Mouse (Mus musculus): ENCODE results near the gene Evi2a.

The Evi2a gene

DNA sequence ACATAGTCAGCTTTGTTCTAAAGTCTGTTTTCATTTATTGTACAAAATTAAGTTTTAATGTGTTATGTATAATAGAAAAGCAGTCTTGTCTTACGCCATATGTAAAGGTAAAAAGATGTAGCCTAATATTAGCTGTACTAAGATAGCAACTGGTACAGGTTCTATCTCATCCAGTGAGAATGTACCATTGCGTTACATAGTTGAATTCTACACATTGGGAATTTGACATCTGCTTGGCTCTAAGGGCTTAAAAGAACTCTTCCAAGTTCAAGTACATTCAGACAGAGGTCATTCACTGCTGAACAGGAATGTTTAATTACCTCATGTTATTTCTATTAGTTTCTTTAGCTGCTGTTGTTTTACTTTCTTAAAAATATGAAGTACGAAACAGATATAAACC lies 3.9 kb downstream of the Evi2a start:
- in situ Hi-C loops (cut with MseI, MboI): no loop called here

DNA sequence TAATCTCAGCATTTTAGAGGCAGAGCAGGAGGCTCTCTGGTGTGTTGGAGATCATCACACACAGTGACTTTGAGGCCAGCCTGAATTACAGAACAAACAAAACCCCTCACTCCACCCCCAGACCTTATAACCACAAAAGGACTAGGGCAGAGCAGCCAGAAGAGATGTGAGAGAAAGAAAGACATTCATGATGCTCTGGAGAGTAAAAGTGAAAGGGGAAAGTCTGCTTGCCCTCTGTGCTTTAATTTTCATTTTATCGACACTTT lies 6.2 kb downstream of the Evi2a start:
- in situ Hi-C loops (cut with MseI, MboI): no loop called here

DNA sequence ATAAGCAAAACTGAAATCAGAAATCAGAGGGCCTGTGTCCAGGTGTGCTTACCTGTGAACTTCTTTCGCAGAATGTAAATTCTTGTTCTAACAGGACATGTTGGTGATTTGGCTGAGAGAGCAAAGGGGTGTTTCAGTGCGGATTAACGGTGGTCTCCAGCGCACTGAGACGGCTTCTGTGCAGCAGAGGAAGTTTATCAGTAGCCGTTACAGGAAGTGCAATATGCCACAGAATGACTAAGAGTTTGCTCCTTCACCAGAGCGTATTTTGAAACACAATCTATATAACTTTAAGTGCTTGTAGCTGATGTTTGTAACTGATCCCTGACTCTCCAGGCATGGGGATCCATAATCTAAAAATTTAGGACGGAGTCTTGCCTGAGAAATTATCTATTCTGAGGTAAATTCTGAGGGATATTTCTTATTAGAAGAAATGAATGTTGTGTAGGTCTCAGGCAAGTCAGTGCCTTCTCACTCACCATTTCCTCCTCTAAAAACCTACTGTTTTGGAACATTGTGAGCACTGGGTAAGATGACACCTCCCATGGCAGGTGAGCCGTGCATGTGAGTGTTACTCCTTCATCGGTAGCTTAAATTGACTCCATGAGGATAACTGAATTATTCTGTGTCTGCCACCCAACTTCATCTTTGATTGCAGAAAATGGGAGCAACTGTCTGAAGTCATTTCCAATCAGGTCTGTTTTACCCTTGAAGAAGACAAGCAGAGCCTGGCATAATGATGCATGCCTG lies 6.7 kb downstream of the Evi2a start, which contains the start of gene Evi2b:
Gene Evi2b (minus strand): TSS at position 203 of the 750 bp plus-strand sequence.
- in situ Hi-C loops (cut with MseI, MboI): no loop called here

DNA sequence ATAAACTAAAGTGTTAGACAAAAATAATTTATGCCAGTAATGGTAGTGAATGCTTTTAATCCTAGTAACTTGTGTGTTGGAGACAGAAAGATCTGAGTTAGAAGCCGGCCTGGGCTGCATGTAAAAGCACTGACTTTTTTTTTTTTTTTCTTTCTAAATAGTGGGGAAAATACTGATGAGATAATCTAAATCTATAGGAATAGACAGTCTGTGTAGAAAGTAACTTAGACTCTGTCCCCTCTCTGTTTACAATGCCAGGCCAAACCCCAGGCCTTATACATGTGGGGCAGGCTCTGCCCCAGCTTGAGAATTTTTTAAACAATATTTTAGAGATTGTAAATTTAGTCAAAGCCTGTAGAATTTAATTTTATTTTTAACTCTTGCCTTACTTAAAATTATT lies 7.5 kb downstream of the Evi2a start:
- in situ Hi-C loops (cut with MseI, MboI): no loop called here

DNA sequence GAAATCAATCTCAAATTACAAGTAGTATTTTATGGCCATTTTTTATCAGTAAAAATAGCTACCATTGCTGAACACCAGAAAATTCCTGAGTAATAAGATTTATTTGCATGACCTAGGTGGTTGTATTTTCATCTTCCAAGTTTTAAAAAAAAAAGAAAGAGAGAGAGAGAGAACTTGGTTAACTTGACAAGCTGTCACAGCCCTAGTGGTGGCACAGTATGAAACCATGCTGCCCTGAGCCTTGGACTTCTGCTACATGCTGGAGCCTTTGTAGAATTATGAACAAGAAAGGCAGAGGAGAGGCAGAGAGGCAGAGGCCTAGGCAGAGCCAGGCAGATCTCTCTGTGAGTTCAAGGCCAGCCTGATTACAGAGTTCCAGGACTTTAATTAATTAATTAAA lies 8.5 kb downstream of the Evi2a start:
- in situ Hi-C loops (cut with MseI, MboI): no loop called here

DNA sequence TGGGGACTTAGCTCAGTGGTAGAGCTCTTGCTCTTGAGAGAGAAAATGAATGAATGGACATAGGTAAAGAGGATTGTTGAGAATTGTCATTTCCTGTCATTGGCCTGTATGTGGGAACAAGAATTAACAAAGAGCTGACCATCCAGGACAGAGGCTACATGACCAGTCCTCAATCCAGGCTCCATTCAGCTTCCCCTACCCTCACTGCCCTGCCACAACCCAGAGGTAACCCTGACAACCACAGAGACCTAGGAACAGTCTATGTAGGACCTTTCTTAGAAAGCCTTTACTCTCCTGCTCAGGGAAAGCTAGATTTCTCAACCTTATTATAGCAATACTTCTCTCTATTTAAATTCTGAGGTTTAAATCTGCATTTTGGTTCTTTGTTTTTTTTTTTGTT lies 9.6 kb downstream of the Evi2a start:
- in situ Hi-C loops (cut with MseI, MboI): no loop called here

DNA sequence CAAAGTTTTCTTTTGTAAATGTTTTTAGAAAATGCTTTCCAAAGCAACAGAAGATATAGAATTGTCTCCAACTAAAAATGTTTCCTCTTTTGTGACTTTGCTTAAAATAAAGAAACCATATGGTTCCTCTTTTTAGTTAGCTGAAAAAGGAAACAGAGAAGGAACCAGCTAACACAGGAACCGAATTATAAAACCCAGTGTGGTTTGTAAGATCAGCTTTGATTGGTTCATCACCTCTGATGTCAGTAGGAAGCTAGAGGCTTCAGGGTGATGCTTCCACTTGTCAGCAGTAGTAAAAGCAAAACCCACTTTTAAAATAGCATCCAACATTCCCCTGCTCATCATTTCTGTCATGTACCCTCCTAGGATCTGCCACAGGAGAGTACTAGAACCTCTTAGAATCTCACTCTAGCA lies 10.5 kb downstream of the Evi2a start:
- in situ Hi-C loops (cut with MseI, MboI): no loop called here

DNA sequence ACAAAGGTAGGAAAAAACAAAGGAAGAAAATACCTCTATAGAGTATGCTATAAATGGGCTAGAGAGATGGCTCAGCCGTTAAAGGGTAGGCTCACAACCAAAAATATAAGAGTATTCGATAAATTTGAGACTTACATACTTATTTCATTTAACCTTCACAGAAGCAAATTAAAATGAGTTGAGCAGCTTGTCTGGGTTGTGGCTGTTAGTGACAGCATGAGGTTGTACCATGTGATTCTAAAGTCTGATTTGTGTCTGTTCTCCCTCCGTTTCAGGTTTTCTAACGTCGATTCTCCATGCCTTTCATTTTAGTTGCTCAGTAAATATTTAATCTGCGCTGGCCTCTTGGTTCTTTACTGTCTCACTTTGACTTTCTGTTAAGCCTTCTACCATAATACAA lies 11.1 kb downstream of the Evi2a start:
- in situ Hi-C loops (cut with MseI, MboI): no loop called here

DNA sequence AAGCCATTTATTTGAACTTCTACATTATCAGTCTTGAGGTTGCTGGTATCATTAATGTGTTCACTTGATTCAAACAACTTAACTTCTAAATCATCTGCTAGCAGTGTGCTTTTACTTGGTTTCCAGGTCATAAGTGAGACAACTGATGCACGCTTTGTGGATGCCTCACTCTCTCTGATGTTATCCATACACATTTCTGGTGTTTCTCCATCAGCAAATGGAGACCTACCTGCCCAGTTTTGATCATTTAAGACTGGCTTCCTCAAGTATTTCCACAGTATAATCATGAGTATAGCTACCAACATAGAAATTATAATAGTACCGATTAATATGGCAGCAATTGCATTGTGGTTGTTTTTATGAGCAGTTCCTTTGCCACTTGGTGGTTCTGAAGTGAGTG lies 14.6 kb downstream of the Evi2a start:
- in situ Hi-C loops (cut with MseI, MboI): no loop called here

DNA sequence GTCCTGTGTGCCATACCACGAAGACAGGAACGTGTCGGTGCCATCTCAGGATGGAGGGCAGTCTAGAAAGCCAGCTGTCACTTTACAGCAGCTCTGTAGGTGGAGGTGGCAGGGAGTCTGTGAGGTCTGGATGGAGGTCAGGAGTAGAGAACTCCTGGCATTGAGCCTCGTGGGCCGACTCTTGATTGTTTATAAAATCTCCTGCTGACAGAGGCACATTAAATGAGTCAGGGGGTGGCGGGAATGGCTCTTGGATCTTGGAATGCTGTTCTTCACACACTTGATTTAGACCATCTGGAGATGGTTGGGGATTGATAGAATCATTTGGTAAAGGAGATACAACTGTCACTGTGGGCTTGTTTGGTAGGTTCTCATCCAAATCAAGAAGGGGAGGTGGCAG lies 15.1 kb downstream of the Evi2a start:
- in situ Hi-C loops (cut with MseI, MboI): no loop called here

DNA sequence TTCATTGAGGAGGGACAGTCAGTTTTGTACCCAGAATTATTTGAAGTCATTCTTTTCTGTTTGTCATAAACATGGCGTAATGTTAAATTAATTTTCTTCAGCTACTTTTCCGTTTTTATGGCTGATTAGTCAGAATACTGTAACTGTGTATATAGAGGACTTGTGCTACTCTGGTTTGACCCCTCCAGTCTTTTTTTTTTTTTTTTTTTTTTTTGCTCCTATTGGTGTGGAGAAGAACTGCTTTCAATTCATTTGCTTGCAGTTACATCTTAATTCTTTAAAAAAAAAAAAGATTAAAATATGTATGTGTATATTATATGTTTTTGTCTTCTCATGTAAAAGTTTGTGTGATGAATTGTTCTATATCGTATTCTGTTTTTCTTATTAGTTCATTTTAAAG lies 18.4 kb downstream of the Evi2a start:
- in situ Hi-C loops (cut with MseI, MboI): no loop called here

DNA sequence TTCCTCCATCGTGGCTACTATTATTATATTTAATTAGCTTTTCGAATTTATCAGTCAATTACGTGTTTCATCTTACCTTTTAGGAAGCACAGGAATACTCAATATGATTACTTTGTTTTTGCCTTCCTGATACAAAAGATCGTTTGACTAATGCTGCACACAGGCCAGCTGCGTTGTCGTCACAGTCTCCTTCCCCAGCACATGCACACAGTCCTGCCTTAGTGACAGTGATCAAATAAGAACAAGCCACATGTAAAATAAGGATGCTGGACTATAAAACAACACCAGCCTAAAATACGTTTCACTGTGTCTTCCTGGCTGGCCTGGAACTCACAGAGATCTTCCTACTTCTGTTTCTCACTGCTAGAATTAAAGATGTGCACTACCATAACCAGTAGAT lies 25.9 kb downstream of the Evi2a start:
- in situ Hi-C loops (cut with MseI, MboI): no loop called here

DNA sequence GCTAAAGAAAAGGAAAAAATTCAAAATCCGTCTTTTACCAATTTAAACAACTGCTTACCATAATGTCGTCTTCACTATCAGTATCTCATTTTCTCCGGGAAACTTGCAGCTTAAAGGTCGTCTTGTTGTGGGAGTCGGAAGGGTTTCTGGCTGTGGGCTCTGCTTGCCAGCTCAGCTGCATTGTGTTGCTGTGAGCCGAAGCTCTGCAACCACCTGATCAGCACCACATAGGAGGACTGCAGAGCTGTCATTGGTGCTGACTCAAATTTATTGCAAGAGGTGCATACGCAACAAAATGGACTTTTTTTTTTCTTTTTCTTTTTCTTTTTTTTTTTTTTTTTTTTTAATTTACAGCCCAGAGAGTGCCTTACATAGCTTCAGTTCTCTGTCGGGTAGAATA lies 26.6 kb downstream of the Evi2a start, which contains the start of gene Omg:
Gene Omg (minus strand): TSS at position 240 of the 400 bp plus-strand sequence.
- in situ Hi-C loops (cut with MseI, MboI): no loop called here

DNA sequence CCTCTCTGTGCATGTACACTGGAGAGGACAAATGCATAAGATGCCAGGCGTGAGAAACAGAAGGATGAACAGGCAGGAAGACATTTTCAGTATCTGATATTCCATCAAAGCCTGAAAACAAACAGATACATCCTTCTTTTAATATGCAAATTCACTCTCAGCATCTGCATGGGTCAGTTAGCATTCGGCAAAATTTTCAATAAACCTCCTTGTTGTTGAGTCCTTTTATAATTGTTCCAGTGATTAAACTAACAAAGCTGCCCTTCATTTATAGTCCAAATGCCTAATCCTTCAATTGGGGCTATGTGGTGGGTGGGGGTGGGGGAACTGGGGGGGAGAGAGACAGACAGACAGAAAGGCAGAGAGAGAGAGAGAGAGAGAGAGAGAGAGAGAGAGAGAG lies 27.5 kb downstream of the Evi2a start:
- in situ Hi-C loops (cut with MseI, MboI): no loop called here

DNA sequence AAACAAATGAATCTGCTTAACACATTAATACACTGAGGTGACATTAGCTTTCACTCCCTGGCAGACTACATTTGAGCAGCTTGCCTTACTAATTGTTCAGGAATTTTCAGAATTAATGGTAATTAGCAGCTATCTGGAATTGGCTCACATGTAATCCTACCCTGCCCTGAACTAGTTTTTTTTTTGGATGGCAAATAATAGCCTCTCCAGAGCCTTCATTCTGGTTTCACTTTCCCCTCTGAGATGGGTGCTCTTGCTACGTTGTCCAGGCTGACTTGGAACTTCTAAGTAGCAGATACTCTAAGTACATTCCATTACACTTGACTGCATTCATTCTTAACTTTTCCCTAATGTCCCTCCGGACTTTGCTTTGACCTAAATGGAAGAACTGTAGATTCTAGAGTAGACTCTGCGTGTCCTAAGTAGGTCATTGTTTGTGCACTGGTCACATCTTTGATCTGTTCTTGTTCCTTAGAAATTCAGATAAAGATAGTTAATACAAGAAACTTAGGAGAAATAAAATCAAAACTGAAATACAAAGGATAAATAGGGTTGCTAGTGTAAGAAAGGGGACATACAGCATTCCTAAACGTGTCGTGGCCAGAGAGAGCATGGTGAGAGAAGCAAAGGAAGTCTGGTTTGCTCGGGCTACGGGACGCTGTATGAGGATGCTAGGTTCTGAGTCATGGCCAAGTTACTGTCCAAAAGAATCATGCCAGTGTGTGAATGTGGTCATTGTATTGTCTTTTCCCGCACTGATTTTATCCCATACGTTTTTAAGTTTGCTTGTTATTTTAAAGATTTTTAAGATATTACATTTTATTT lies 35.2 kb downstream of the Evi2a start:
- in situ Hi-C loops (cut with MseI, MboI): no loop called here

DNA sequence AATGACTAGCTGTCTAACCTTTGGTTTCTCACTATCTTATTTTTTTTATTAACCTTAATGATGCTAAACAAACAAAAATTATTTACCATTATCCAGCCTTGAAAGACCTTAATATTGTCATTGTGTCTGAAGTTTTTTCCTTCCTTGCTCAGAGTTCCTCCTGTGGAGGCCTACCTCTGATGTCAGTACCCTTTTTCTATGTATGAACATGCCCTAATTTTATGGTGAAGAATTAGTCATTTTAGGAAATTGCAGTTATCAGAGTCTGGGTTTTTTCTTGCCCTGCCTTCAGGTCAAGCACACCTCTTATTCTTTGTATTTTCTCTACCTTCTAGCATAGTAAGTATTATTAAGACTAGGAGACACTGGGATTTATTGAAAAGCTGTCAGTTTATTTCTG lies 45.7 kb downstream of the Evi2a start:
- in situ Hi-C loops (cut with MseI, MboI): no loop called here

DNA sequence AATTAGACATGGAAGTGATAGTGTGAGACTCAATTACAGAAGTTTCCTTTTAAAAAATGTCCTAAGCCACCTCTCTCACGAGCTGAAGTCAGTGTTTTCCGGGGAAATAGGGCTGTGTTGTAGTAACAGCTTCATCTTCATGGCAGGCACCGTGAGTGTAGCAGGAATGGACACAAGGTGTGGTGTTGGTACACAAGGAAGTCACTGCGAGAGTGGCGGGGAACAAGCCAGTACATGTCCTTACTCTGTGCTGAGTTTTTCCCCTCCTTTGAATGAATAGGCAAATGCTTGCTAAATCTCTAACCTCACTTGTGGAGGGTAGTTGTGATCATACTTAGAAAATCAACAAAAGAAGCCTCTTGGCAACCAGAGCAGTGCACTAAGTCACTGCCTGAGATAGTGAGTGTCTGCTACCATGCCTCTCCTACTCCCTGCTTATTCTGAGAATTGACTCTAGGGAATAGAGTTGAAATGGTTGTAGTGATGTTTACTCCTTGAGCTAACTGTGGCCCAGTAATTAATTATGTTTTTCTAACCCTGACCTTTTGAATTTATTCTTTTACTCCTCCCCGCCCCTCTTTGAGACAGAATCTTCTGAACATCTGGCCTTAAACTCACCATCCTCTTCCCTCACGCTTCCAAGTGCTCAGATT lies 46.4 kb downstream of the Evi2a start:
- in situ Hi-C loops (cut with MseI, MboI): no loop called here

DNA sequence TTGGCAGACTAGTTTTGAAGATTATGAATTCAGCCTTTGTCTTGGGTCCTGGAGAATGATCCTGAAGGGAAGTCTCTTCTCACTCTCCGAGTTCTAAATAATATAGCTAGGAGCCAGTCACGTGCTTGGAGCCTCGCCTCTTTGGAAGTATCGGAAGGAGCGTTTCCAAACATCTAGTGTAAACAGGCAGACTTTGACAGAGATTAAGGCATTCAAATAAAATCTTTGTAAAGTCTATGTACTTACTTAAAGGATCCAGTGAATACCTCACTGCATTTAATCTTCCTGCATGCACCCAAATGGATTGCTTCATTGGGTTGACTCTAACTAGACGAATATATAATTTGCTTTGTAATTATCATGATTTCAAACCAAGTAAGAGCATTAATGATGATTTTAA lies 47.0 kb downstream of the Evi2a start:
- in situ Hi-C loops (cut with MseI, MboI): no loop called here
